Mouse (Mus musculus): ENCODE measurements around the gene 4930469K13Rik.

The 4930469K13Rik gene

DNA sequence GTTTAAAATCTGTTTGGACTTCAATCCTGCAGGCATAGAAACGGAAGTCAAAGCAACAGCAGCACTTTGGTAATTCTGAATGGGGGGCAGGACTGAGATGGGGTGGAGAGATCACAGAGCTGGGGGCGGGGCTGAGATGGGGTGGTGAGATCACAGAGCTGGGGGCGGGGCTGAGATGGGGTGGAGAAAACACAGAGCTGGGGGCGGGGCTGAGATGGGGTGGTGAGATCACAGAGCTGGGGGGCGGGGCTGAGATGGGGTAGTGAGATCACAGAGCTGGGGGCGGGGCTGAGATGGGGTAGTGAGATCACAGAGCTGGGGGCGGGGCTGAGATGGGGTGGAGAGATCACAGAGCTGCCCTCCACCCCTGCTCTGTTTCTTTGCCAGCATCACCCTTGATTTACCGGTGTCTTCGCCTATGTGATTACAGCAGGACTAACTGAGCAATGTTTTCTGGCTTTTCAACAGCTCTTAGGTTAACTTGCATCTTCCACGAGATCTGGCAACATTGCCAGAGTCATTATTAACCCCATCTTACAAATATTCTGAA, 166.4 kb downstream of the 4930469K13Rik start:
- peak; percentile 13 for DNase-seq

DNA sequence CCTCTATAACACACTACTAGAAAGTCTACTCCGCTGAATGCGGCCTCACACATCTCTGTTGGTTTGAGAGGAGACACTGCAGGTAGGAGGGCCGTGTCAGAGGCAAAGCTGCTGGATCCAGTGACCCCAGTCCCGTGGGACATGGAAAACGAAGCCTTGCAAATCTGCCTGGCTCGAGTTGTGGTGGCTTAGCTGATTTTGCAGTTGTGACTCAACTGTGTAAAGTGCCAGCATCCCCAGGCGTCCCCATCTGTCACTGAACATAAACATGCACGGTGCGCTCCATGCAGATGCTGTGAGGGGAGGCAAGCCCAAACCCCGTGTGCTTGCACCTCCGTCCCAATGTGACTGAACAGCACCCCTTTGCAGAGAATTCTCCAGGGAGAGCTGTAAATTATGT, 168.9 kb downstream of the 4930469K13Rik start:
- no peak for DNase-seq

DNA sequence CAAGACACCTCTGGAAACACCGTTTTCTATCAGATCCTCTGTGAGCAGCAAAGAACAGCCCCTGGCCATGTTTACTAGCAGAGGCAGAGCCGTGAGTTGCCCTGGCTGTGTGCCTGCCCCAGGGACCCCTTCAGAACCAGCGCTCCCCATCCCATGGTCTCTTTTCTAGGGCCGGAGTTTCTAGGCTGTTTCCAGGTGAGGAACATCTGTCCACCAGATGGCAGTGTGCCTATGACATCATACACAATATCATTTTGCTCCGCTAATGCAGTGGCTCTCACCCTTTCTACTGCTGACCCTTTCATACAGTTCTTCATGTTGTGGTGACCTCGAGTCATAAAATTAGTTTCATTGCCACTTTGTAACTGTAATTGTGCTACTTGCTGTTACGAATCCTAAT, 169.7 kb downstream of the 4930469K13Rik start:
- no peak for DNase-seq

DNA sequence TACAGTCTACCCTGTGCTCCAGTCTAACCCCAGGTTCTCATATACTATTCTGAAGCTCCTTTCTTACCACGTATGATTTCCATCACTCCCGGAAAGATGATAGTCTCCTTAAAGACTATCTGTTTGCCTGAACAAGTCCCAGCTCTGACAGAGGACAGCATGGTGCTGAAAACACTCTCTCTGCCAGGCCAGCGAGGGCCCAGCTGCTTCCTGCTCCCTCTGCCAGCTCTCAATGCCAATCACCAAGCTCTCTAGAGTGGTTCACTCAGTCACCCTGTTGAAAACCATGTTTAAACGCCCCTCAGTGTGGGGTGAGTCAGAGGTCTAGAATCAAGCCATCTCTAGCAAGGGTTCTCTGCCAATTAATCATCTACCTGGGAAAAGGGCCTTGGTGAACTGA, 170.5 kb downstream of the 4930469K13Rik start:
- no peak for DNase-seq

DNA sequence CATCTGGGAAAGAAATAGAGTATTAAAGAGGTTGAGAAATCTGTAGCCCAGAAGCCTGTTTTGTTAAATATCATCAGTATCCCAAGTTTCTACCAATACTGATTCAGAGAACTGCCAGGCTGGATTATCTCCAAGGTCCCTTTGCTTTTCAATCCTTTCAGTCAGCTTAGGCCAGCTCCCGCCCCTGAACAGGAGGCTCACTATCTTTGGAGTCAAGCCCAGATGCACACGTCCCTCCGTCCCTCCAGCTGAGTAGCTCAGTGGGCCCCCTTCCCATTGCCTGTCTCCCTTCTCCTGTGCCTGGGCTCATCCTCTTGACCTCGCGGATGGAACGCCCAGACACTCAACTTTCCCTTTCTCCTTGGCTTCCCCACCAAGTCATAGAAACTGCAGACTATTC, 171.0 kb downstream of the 4930469K13Rik start:
- no peak for DNase-seq

DNA sequence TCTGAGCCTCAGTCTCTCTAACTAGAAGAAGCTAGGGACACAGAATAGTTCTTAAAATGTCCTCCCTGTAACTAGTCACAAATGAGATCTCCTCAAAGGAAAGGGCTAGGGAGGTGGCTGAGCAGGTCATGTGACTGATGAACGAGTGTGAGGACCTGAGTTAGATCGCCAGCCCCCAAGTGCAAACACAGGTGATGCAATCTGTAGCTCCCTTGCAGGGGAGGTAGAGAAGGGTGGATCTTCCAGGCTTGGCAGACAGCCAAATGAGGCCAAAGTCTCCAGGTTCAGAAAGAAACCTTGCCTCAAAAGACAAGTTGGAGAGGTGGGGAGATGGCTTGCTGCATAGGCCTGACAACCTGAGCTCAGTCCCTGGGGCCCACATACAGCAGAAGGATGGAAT, 171.8 kb downstream of the 4930469K13Rik start:
- DNase-seq = no peak

DNA sequence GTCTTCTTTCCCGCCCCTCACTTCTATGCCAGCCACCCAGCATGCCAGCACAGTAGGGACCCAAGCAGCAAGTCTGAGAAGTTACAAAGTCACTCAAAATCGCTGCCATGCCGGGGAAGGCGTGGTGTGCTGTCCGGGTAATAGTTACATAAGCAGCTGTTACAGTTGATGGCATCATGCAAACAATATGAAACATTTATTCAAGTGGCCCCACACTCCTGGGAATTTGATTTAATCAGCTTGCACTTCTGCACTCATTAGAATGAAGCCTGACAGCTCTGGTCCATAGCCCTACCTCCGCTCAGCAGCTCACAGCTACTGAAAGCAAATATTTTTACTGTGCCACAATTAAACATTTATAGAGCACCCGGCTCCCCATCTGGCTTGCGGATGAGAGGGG, 172.6 kb downstream of the 4930469K13Rik start:
- no peak for DNase-seq
